Comparison of ENCODE assay signal across 10 mouse cellular contexts in the genomic region with DNA sequence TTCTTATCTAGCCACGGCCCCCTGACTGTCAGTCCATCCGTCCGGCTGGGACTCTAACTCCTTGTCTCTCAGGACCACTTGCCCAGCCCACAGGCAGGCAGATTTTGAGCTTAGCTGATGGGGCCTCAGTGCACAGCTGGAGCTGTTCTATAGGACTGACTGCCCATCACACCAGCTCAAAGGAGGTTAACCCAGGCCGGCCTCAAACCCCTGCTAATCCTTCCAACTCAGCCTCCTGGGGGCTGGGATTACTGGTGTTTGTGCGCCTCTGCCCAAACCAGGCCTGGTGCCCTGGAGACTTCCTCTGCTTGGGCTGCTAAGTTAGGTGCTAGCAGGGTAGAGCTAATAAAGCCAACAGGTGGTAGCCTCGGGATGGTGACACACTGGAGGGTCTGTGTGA. TPM values are rescaled to one million over a fixed set of nuclear protein-coding genes. Genes with fewer than 3 reads are reported as not detected.
A peak's percentile ranks its signal among the peaks of the same experiment; 100 is the strongest.
DNase-seq lines count a peak whose midpoint lies in the region; ATAC-seq lines count a peak whose summit lies in the region.
"Had no signal": no experiment of that assay in that cellular context is flagged by ENCODE, and none has a peak within 500 bp of the region (broad histone marks: within the 10 kb centered on the region; RNA-seq: fewer than 3 reads in every experiment).

No protein-coding gene starts in this region.

- H3K9ac ChIP-seq in heart, embryonic 14.5 days (ENCODE audit: low read length), result peak overlapping the region; percentile 57

- H3K9me3 ChIP-seq in heart, embryonic 14.5 days (ENCODE audit: control insufficient read depth, low read length), result no peaks in the 10 kb centered on the region
- no peaks in the 10 kb centered on the region for H3K9me3 ChIP-seq in hindbrain, embryonic 10.5 days
- no peaks in the 10 kb centered on the region for H3K9me3 ChIP-seq in midbrain, embryonic 10.5 days (replicated peaks)

- WGBS in heart, embryonic 14.5 days, result 46% methylated on average over 6 of the region's 6 CpGs
- WGBS in hindbrain, embryonic 10.5 days, result 30% methylated on average over 6 of the region's 6 CpGs
- WGBS in midbrain, embryonic 10.5 days, result 16% methylated on average over 6 of the region's 6 CpGs

- no peak overlapping the region for H3K4me2 ChIP-seq in heart, embryonic 14.5 days (ENCODE audit: low read length)

- peaks cover 51 to 70% of the 10 kb centered on the region in 2 experiments for H3K4me1 ChIP-seq in heart, embryonic 14.5 days (ENCODE audit: control insufficient read depth in 2 of 2, insufficient read depth in 2 of 2, low read length in 2 of 2)
- H3K4me1 ChIP-seq in hindbrain, embryonic 10.5 days (replicated peaks), result peaks cover 87% of the 10 kb centered on the region
- peaks cover 89% of the 10 kb centered on the region for H3K4me1 ChIP-seq in midbrain, embryonic 10.5 days

- H3K27me3 ChIP-seq in heart, embryonic 14.5 days (ENCODE audit: control insufficient read depth, insufficient read depth, low read length), result no peaks in the 10 kb centered on the region
- no peaks in the 10 kb centered on the region for H3K27me3 ChIP-seq in hindbrain, embryonic 10.5 days (ENCODE audit: insufficient read depth, poor library complexity, severe bottlenecking)
- 0 out of 2 replicates have a peak, but pooled peaks cover 6% of the 10 kb centered on the region for H3K27me3 ChIP-seq in midbrain, embryonic 10.5 days (ENCODE audit: low read depth, poor library complexity, severe bottlenecking)

- H3K27ac ChIP-seq in heart, embryonic 14.5 days (replicated peaks in 1 of 2; ENCODE audit: control insufficient read depth in 1 of 2, insufficient read depth in 1 of 2, low read depth in 2 of 2, low read length in 2 of 2), result peak overlapping the region in 1 of 2 experiments; percentile 73; a peak in 2 of 4 replicates
- peak overlapping the region; percentile 91 for H3K27ac ChIP-seq in hindbrain, embryonic 10.5 days
- peak overlapping the region; percentile 90 for H3K27ac ChIP-seq in midbrain, embryonic 10.5 days (replicated peaks)

- peaks cover 58% of the 10 kb centered on the region for H3K36me3 ChIP-seq in heart, embryonic 14.5 days (ENCODE audit: control insufficient read depth, insufficient read depth, low read length)
- H3K36me3 ChIP-seq in hindbrain, embryonic 10.5 days, result peaks cover 49% of the 10 kb centered on the region
- H3K36me3 ChIP-seq in midbrain, embryonic 10.5 days, result peaks cover 50% of the 10 kb centered on the region

- intact Hi-C loops in heart, postnatal 14 days (cut with DNase I), result no loop called here
- intact Hi-C loops in gastrocnemius, postnatal 36 days (cut with DNase I), result no loop called here

- H3K4me3 ChIP-seq in heart, embryonic 14.5 days (ENCODE audit: control insufficient read depth in 1 of 2, insufficient read depth in 1 of 2, low read depth in 1 of 2, low read length in 2 of 2), result no peak overlapping the region
- peak overlapping the region; percentile 5; the same call in 1 of the 2 replicates for H3K4me3 ChIP-seq in hindbrain, embryonic 10.5 days
- peak overlapping the region; percentile 26; the same call in 1 of the 2 replicates for H3K4me3 ChIP-seq in midbrain, embryonic 10.5 days

- no peak for DNase-seq in heart, postnatal 14 days
- DNase-seq in R1 (ENCODE audit: low read depth, low spot score), result peak; percentile 19
- no peak for DNase-seq in hindbrain, embryonic 10.5 days (ENCODE audit: low spot score)
- DNase-seq in midbrain, embryonic 10.5 days (ENCODE audit: low spot score), result peak; percentile 74
- DNase-seq in right cerebral cortex, postnatal 36 days (ENCODE audit: low spot score in 2 of 2), result no peak
- no peak for DNase-seq in gastrocnemius, postnatal 10 days
- DNase-seq in gastrocnemius, postnatal 36 days, result no peak
- DNase-seq: cerebellum, adult 11 months; thymus, adult 2 months had no signal

- no peak for ATAC-seq in heart, embryonic 14.5 days (ENCODE audit: insufficient number of reproducible peaks, insufficient read depth, low FRiP score, low read depth)

RNA-seq across cellular contexts. Expression of gene Lasp1, which starts 19.2 kb away (rescaled TPM):
- polyA plus RNA-seq in heart, embryonic 14.5 days (2014; fragmentation: Nextera tagmentation; extraction: Ambion mirVana), result 26.5 and 28.1 TPM in 2 replicates
- total RNA-seq in heart, postnatal 14 days (2021), result 10 to 100 TPM; 47.8 to 49.6 TPM
- polyA plus RNA-seq in hindbrain, embryonic 10.5 days (2016; fragmentation: Nextera tagmentation; extraction: Ambion mirVana), result 77.7 and 90.1 TPM in 2 replicates
- polyA plus RNA-seq in midbrain, embryonic 10.5 days (2016; fragmentation: Nextera tagmentation; extraction: Ambion mirVana), result 75.1 and 88.8 TPM in 2 replicates
- total RNA-seq in gastrocnemius, postnatal 10 days (2021), result 10 to 100 TPM; 46.3 to 68.4 TPM
- 10 to 100 TPM; 14.2 to 15.4 TPM for total RNA-seq in gastrocnemius, postnatal 36 days (2021)

RNA-seq across cellular contexts. Expression of gene B230217C12Rik, which starts 22.6 kb away (rescaled TPM):
- polyA plus RNA-seq in heart, embryonic 14.5 days (2014; fragmentation: Nextera tagmentation; extraction: Ambion mirVana), result 4.2 and 5.5 TPM in 2 replicates
- 1 to 10 TPM in 1 of 2 experiments, under 1 TPM in 1; 0.95 to 1.1 TPM for total RNA-seq in heart, postnatal 14 days (2021)
- 10.0 and 12.3 TPM in 2 replicates for polyA plus RNA-seq in hindbrain, embryonic 10.5 days (2016; fragmentation: Nextera tagmentation; extraction: Ambion mirVana)
- polyA plus RNA-seq in midbrain, embryonic 10.5 days (2016; fragmentation: Nextera tagmentation; extraction: Ambion mirVana), result 12.6 and 14.3 TPM in 2 replicates
- total RNA-seq in gastrocnemius, postnatal 10 days (2021), result 1 to 10 TPM in 1 of 2 experiments, under 1 TPM in 1; 0.95 to 1.1 TPM
- total RNA-seq in gastrocnemius, postnatal 36 days (2021), result under 1 TPM; 0.31 to 0.64 TPM

RNA-seq across cellular contexts. Expression of gene Rpl23, which starts 35.8 kb away (rescaled TPM):
- 499 and 536 TPM in 2 replicates for polyA plus RNA-seq in heart, embryonic 14.5 days (2014; fragmentation: Nextera tagmentation; extraction: Ambion mirVana)
- 100 to 1,000 TPM; 503 to 533 TPM for total RNA-seq in heart, postnatal 14 days (2021)
- polyA plus RNA-seq in hindbrain, embryonic 10.5 days (2016; fragmentation: Nextera tagmentation; extraction: Ambion mirVana), result 381 and 439 TPM in 2 replicates
- polyA plus RNA-seq in midbrain, embryonic 10.5 days (2016; fragmentation: Nextera tagmentation; extraction: Ambion mirVana), result 378 and 451 TPM in 2 replicates
- total RNA-seq in gastrocnemius, postnatal 10 days (2021), result 100 to 1,000 TPM; 793 to 832 TPM
- 100 to 1,000 TPM; 349 to 430 TPM for total RNA-seq in gastrocnemius, postnatal 36 days (2021)

RNA-seq across cellular contexts. Expression of gene 1700001P01Rik, which starts 42.3 kb away (rescaled TPM):
- polyA plus RNA-seq in heart, embryonic 14.5 days (2014; fragmentation: Nextera tagmentation; extraction: Ambion mirVana), result not detected in 2 replicates
- total RNA-seq in heart, postnatal 14 days (2021), result under 1 TPM in 1 of 2 experiments, not detected in 1; 0.65 TPM
- 0.37 and 0.80 TPM in 2 replicates for polyA plus RNA-seq in hindbrain, embryonic 10.5 days (2016; fragmentation: Nextera tagmentation; extraction: Ambion mirVana)
- 0.20 and 0.46 TPM in 2 replicates for polyA plus RNA-seq in midbrain, embryonic 10.5 days (2016; fragmentation: Nextera tagmentation; extraction: Ambion mirVana)
- not detected for total RNA-seq in gastrocnemius, postnatal 10 days (2021)
- total RNA-seq in gastrocnemius, postnatal 36 days (2021), result not detected

RNA-seq across cellular contexts. Expression of gene Cwc25, which starts 51.6 kb away (rescaled TPM):
- polyA plus RNA-seq in heart, embryonic 14.5 days (2014; fragmentation: Nextera tagmentation; extraction: Ambion mirVana), result 9.0 and 9.8 TPM in 2 replicates
- total RNA-seq in heart, postnatal 14 days (2021), result 10 to 100 TPM in 1 of 2 experiments, 1 to 10 TPM in 1; 8.9 to 10.6 TPM
- 19.4 and 20.6 TPM in 2 replicates for polyA plus RNA-seq in hindbrain, embryonic 10.5 days (2016; fragmentation: Nextera tagmentation; extraction: Ambion mirVana)
- polyA plus RNA-seq in midbrain, embryonic 10.5 days (2016; fragmentation: Nextera tagmentation; extraction: Ambion mirVana), result 20.5 and 21.8 TPM in 2 replicates
- total RNA-seq in gastrocnemius, postnatal 10 days (2021), result 1 to 10 TPM; 8.4 to 9.7 TPM
- 1 to 10 TPM; 5.5 to 5.7 TPM for total RNA-seq in gastrocnemius, postnatal 36 days (2021)

Comparison
In these comparisons a context has a peak if more than half of its experiments do, and no peak if none do; other contexts are left out.
1. H3K4me3 ChIP-seq: peak in hindbrain, embryonic 10.5 days (single experiment) and midbrain, embryonic 10.5 days (single experiment); none in heart, embryonic 14.5 days (0 of 2).
2. DNase-seq: peak in R1 (single experiment) and midbrain, embryonic 10.5 days (single experiment); none in heart, postnatal 14 days (0 of 2), hindbrain, embryonic 10.5 days (single experiment), right cerebral cortex, postnatal 36 days (0 of 2), gastrocnemius, postnatal 10 days (single experiment) and gastrocnemius, postnatal 36 days (0 of 2).